Mouse (Mus musculus) CD8-positive naive resting alpha-beta T cell, adult 2 months (primary cell): ENCODE data around the gene Bzw2.

ENCODE experiments used
- DNase-seq, 2 experiments: peaks; one replicate each; pipeline ENCODE4 v3.0.0; 2022; ENCODE audit warnings: low read depth in 2 of 2, low spot score in 2 of 2

Bzw2 gene

DNA sequence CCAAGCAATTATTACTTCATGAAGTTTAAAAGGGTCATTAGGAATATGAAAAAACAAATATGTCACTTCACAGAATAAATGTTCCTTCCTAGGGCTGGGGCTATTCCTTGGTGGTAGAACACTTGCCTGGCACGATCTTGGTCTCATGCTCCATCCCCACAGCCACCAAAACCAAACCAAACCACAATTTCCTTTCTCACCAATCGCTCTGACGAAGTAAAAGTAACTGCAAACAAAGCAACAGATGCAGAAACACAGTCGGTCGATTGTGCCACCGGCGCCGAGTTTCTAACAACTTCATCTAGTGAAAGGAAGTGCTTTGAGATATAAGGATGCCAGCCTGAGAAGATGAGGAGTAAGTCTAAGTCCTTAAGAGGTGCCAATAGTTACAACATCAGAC is 21.6 kb downstream of the Bzw2 start:
- peak; percentile 45 to 60 for DNase-seq

DNA sequence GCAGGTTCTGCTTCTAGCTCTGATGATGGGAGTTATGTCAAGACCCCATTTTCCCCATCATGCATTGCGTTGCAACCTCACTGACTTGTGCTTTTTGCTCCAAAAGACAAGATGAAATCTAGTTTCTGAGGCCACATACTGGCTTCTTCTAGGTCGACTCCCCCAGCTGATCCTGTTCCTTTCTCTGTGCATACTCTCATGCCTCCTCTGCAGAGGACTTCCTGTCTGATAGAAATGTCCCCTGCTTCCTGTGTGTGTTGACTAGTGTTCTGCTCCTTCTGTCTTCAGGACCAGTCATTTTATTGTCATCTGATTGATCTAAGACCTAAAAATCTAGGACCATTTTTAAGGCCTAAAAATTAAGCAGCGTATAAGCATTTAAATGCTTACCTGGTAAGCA is 22.5 kb downstream of the Bzw2 start:
- peak; percentile 24 to 41 for DNase-seq

DNA sequence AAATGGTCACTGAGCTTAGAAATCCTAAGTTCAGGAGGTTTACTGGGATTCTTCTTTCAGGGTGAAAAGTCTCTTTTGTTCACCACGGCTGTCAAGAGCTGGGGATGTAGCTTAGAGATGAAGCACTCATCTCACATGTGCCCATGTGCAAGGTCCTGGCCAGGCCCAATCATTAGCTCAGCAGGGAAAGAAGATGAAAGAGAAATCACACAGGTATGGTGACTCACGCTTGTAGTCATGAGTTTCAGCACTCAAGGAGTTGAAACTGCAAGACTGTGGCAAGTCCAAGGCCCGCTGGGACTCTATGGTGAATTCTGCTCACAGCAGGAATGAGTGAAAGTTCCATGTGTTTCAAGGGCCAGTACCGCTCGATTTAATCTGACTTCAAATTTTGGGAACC is 23.8 kb downstream of the Bzw2 start:
- DNase-seq, result no peak

DNA sequence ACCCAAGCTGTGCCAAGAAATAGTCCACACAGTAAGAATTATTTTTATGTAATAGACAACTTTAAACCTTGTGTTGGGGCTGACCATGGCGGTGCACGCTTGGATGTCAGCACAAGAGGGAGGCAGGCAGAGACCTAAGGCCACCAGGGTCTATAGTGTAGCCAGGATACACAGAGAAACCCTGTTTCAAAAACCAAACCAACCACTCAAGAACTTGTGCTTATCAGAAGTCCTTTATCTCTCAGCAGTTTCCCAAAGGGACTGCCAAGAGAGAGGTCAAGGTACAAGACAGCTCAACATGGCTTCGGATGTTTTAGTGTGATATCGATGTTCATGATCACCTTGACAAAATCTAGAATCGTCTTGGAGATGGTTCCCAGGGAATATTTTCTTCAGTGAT is 24.3 kb downstream of the Bzw2 start:
- DNase-seq, result no peak

DNA sequence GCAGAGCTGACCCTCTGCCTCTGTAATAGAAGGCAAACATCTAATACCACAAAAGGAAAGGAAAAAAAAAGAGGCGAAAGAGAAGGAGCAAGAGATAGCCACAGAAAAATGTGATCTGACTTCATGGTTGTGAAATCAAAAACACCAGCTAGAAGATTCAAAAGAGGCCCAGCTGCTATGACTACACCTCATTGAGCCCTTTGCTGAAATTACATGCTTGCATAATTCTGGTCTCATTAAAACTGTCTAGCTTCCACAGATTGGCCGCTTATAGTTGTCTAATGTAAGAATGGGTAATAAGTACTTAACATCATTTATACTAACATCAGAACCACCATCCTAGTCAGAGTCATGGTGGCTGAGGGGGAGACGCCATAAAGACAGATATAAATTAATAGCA is 25.2 kb downstream of the Bzw2 start:
- no peak for DNase-seq

DNA sequence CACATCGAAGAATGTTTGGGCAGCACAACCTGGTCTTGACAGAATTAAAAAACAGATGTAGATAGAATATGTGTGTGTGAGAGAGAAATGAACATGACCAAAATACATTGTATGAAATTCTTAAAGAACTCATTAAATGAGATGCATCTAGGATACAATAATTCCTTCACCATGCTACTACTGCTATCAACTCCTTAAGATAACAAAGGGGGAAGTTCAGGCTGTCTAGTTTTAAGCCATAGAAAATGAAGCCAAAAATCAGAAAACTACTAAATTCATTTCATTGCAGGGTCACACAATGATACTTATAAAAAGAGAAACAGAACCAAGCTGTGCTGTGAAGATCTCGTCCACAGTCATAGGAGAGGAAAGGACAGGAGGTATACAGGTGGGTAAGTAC is 25.6 kb downstream of the Bzw2 start:
- DNase-seq, result no peak

DNA sequence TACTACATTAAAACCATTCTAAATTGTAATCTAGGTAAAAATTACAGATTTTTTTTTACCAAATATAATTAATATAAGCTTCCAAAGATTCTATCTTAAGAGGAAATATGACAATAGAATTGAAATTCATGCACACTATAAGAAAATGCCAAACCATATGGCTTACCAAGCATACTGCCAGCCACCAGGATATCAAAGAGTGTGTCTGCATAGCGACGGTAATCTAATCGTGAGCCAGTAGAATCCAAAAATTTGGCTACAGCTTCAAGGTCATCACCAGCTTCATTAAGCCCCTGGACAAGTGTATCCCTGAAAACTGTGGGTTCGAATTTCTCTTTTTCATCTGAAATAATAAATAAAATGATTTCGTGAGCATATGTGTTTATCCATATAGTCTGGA is 28.1 kb downstream of the Bzw2 start:
- DNase-seq, result no peak

DNA sequence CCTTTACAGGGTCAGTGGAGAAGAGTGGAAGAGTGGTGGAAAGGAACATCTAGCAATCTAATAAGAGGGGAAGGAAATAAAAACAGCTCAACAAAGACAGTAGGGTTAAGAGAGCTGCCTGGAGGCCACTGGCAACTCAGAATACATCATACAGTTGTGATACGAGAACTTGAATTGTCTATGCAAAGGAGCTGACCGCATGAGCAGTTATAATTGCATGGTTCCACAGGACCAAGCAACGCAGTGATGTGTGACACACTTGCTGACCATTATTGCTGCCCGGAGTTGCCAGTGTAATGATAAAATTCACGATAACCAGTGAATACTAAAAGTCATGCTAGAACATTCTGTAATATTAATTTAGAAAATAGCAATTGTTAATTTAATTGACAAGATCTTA is 31.8 kb downstream of the Bzw2 start:
- no peak for DNase-seq

DNA sequence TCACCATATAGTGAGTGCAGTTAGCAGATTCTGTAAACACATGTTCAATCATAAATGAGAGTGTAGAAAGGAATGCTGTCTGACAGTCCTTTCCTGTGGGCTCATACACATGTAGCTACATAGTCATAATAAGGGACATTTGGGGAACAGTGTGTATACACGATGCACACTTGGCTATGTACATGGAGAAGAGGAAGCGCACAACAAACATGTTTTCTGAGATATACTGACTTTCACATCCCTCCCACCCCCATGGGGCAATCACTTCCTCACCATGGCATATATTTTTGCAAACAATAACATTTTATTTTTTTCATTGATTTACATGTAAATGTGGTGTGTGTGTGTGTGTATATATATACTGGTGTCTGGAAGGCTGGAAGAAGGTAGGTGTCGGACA is 38.6 kb downstream of the Bzw2 start:
- DNase-seq, result no peak

DNA sequence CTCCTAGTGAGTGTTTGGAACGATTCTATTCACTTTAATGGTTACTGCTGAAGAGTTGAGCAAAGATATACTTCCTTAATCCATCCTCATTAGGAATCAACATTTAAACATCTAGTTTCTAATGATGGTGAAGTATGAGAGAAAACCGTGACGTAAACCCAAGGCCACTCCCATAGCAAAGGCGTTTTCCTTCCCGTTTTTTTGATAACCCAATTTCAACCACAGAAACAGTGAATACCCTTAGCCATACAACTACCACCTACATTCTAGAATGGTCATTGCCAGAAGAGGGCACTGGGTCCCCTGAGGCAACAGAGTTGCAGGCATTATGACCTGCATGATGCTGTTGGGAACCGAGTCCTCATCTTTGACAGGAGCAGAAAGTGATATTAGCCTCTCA is 40.7 kb downstream of the Bzw2 start:
- no peak for DNase-seq

DNA sequence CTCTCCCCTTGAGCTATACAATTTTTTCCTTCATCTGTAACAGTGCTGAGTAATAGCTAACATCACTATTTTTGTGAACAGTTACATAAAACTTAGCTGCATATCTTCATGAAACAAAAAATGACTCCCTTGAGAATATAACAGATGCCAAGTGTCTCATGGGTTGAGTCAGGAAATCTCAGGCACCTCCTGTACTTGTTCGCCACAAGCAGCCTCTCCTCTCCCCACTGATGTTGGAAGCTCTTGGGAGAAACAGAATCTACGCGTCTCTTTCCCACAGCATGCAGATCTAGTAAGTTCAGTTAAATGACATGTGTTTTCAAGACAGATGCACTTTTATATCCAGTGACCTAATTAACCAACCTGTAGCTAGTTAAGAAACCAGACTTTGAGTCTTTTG is 45.8 kb downstream of the Bzw2 start:
- no peak for DNase-seq

DNA sequence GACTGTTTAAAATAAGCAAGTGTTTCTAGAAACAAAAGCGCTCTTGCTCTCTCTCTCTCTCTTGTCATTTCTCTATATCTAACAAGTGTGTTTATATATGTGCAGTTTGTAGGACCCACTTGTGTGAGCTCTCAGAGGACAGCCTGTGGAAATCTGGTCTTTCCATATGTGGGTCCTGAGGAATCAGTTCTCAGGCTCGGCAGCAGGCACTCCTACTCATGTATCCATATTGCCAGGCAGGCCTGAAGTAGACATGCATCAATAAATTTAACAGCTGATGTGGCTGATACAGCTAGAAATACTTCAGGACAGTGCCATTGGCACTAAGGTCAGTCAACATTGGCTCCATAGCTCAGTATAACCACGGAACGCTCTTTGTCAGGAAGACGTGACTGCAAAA is 46.8 kb downstream of the Bzw2 start:
- DNase-seq, result no peak

DNA sequence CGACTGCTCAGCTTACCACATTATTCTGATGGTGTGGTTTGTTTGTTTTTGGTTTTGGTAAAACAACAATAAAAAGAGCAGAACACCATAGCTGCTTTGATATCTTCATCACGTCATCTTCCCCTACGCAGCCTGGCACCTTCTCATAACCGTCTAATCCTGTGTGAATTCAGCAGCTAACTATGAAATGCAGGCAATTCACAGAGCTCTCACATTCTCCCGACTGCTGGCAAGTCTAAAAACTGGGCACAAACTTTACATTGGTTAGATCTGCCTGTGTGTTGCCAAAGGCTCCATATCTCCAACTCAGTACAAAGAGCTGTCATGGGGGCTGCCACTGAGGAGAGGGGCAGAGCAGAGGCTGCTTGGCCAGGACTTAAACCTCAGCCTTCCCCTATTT is 47.4 kb downstream of the Bzw2 start:
- no peak for DNase-seq

DNA sequence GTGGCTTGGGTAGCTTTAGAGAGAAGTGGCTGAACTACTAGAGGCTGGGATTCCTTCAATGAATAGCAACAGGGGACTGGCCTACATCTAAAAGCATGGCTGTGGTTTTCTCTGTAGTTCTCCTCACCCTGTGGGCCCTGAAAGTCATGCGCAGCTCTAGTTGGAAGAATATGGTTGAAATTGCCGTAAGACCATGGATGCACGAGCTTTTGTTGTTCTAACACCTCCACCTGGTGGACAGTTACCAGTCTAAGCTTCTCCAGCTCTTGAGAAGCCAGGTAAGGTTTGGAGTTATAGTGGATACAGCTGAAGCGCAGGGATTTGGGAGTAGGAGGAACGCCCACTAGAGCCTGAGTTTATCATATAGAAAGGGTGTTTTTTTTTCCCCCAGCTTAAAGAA is 49.4 kb downstream of the Bzw2 start:
- no peak for DNase-seq

DNA sequence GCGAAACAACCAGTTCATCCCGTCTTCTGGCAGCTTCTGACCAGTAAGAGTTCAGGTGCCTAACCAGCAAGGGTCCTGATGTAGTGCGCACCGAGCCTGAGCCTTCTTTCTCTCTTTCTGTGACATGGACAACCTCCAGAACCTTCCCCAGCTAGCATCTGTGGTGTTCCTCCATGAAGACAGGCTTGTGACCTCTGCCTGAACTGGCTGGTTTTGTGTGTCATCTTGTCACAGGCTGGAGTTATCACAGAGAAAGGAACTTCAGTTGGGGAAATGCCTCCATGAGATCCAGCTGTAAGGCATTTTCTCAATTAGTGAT is 54.3 kb downstream of the Bzw2 start:
- no peak for DNase-seq

DNA sequence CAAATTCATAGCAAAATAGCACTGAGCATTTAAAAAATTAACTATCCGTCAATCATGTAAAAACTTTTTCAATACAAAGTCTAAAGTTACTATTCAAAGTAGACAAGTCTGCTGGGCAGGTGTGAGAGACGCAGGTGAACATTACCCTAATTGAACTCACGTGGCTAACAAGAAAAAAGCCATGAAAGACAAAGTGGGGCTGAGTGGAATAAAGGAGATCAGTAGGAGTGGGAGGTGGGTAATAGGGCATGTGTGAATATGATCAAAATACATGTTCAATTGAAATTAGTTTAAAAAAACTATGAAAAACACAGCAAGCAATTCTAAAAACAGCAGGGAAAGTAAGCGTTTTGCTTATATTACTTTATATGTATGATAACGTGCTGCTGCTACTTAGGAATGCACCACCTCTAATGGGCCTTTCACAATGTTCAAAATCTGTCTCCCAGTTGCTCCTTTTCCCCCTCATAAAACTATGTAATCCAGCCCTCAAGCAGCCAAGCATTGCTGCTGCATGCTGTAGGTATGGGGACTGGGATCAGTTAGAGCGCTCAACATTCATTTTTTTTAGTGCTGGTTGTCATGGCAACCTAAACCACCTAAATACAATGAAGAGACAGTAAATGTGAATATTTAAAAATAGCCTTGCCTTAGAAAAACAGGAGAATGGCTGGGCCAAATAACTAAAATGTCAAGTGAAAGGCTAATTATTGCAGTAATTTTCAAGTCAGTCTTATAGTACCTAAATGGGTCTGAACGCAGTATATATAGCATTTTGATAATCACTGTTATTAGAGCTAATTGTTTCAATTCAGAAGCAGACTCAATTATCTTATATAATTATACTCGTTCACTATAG is 54.9 kb downstream of the Bzw2 start:
- no peak for DNase-seq

DNA sequence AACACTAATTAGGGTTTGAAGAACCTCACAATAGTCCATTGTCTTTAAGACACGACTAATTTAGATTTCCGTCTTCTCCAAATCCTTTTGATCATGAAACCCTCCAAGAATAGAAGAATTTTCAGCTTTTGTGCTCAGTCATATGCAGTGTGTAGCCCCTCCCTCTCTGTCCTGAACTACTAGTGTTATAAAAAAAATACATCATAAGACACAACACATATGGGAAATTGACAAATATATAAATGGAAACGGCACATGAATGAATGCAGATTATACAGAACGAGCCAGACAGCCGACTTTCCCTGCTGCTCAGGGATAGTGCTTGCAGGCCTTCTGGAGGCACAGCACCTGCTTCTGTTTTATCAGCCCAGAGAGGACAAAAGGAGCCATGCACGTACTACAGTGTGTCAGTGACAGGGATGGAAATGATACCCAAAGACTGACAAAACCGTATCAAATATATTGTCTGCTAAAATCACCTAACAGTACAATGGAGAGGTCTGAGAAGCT is 62.5 kb downstream of the Bzw2 start:
- DNase-seq, result no peak

DNA sequence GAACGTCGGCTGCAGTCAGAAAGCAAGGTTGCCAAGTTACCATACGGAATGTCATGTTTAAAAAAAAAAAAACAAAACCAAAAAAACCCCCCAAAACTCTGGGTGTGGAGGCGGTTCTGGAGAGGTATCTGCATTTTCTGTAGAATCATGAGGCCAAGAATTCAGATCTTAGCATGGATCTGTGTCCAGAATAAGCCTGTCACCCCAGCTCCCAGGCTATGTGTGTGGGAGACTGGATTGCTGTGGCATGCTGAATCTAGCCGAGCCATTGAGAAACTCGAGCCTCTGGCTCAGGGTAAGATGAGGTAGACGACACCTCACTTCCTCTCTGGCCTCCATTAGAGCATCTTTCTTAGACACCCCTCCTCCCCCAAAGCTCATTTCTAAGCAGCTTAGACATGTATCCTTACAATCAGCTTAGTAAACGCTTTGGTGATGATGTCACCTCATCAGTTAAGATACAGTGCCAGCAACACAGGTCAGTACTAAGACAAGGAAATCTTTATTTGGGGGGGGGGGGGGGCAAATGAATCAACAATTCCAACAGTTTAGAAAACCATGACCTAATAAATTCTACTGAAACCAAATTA is 64.7 kb downstream of the Bzw2 start:
- no peak for DNase-seq

DNA sequence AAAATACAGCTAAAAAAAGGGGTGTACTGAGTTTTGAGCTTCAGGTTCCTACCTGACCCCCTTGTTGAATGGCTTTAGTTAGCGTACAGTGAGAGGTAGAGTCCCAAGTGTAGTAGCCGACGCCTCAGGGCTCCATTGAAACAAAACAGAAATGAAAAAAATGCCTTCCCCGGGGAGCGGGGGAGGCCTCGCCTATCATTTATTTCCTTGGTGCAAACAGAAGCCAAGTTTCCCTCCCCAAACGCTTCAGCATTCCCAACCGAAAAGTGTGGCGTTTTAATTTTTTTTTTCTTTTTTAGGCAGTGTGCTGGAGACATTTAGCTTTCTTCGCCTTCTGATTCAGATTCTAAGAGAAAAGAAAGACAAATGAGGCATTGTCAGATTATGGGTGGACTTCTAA is 65.9 kb downstream of the Bzw2 start:
- no peak for DNase-seq

DNA sequence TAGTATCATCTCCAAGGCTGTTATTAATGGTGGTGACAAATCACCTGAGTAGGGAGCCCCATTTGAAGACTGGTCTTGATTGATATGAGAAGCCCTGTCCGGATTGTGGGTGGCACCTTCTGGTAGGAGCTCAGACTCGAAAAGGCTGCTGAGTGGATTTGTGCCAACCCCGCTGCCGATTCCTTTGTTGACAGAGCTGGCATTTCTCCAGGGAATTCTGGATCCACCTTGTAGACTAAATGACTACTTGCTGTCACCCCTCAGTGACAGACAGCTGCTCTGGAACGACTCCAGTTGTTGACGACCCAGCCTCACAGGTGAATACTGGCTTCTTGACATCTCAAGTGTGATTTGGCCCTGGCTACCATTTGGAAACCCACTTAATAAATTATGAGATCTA is 68.7 kb downstream of the Bzw2 start:
- DNase-seq, result no peak

DNA sequence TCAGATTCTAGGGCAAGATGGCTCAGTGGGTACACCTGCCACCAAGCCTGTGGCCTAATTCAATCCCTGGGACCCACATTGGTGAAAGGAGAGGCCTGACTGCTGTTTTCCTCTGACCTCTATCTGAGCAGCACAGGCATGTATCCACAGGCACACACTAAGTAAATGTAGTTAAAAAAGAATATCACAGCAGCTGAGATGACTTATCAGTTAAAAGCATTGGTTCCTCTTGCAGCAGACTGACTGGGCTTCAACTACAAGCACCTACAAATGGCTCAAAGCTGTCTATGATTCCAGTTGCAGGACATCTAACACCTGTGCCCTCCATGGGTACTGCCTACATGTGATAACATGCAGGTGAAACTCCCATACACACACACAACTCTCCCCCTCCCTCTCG is 69.1 kb downstream of the Bzw2 start:
- DNase-seq, result no peak

DNA sequence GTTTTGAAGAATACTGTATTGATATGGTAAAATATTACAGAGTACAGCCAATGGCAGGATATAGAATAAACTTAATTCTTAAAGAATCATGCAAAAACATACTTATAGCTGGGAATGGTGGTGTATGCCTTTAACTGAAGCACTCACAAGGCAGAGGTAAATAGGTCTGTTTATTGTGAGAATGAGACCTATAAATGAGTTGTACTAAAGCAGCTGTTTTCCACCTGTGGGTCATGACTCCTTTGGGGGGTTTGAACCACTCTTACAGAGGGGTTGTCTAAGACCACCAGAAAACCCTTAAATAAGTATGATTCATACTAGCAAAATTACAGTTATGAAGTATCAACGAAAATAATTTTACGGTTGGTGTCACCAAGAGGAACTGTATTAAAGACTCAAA is 72.5 kb downstream of the Bzw2 start:
- no peak for DNase-seq
